Comparison of ENCODE assay signal across 9 mouse cellular contexts in genomic region chr8:118283600-118284111, GRCm38 (mm10). TPM values are rescaled to one million over a fixed set of nuclear protein-coding genes. Genes with fewer than 3 reads are reported as not detected.
A peak's percentile ranks its signal among the peaks of the same experiment; 100 is the strongest.
DNase-seq lines count a peak whose midpoint lies in the region; ATAC-seq lines count a peak whose summit lies in the region.
"Had no signal": no experiment of that assay in that cellular context is flagged by ENCODE, and none has a peak within 500 bp of the region (broad histone marks: within the 10 kb centered on the region; RNA-seq: fewer than 3 reads in every experiment).

Cdh13 (plus strand) TSS chr8:118283733.

- peak within 1 kb of the TSS; percentile 79 for H3K4me2 ChIP-seq in kidney, embryonic 16.5 days (replicated peaks; ENCODE audit: low read depth, low read length)
- peak within 1 kb of the TSS; percentile 92 for H3K4me2 ChIP-seq in hindbrain, embryonic 12.5 days (replicated peaks)
- H3K4me2 ChIP-seq in neural tube, embryonic 12.5 days (replicated peaks), result peak within 1 kb of the TSS; percentile 90

- peaks cover 32% of the 10 kb centered on the region for H3K27me3 ChIP-seq in kidney, embryonic 16.5 days (ENCODE audit: insufficient read depth, low read length)
- H3K27me3 ChIP-seq in hindbrain, embryonic 12.5 days, result peaks cover 28% of the 10 kb centered on the region
- peaks cover 72% of the 10 kb centered on the region for H3K27me3 ChIP-seq in limb, embryonic 10.5 days (ENCODE audit: low read depth, poor library complexity, severe bottlenecking)
- peaks cover 11% of the 10 kb centered on the region for H3K27me3 ChIP-seq in neural tube, embryonic 12.5 days (replicated peaks)
- H3K27me3 ChIP-seq: CH12.LX had no signal

- no peak within 1 kb of the TSS for H3K27ac ChIP-seq in kidney, embryonic 16.5 days (ENCODE audit: low read length)
- H3K27ac ChIP-seq in hindbrain, embryonic 12.5 days, result peak within 1 kb of the TSS; percentile 68
- H3K27ac ChIP-seq in limb, embryonic 10.5 days, result peak within 1 kb of the TSS; percentile 82
- H3K27ac ChIP-seq in neural tube, embryonic 12.5 days, result peak within 1 kb of the TSS; percentile 37; the same call in 1 of the 2 replicates

- DNase-seq in kidney, adult 18-20 months, result no peak
- peak; percentile 74 to 76 for DNase-seq in cerebellum, postnatal 25 days
- DNase-seq in frontal cortex, postnatal 36 days (ENCODE audit: low spot score in 2 of 2), result peak; percentile 80 to 84
- DNase-seq in limb, embryonic 10.5 days (ENCODE audit: low spot score), result peak; percentile 75
- no peak for DNase-seq in thymus, postnatal 25 days

- H3K36me3 ChIP-seq in kidney, embryonic 16.5 days (ENCODE audit: insufficient read depth, low read length), result no peaks in the 10 kb centered on the region
- H3K36me3 ChIP-seq in hindbrain, embryonic 12.5 days, result no peaks in the 10 kb centered on the region
- H3K36me3 ChIP-seq in limb, embryonic 10.5 days, result no peaks in the 10 kb centered on the region
- no peaks in the 10 kb centered on the region for H3K36me3 ChIP-seq in neural tube, embryonic 12.5 days

- H3K9ac ChIP-seq in kidney, embryonic 16.5 days (replicated peaks; ENCODE audit: low read length), result peak within 1 kb of the TSS; percentile 62
- peak within 1 kb of the TSS; percentile 78 for H3K9ac ChIP-seq in hindbrain, embryonic 12.5 days
- peak within 1 kb of the TSS; percentile 82 for H3K9ac ChIP-seq in neural tube, embryonic 12.5 days

- no peaks in the 10 kb centered on the region for H3K9me3 ChIP-seq in kidney, embryonic 16.5 days (ENCODE audit: low read length)
- H3K9me3 ChIP-seq in hindbrain, embryonic 12.5 days (replicated peaks), result no peaks in the 10 kb centered on the region
- H3K9me3 ChIP-seq in limb, embryonic 10.5 days (replicated peaks), result no peaks in the 10 kb centered on the region
- H3K9me3 ChIP-seq in neural tube, embryonic 12.5 days, result no peaks in the 10 kb centered on the region

- peak within 1 kb of the TSS; percentile 50 for H3K4me3 ChIP-seq in kidney, embryonic 16.5 days (ENCODE audit: low read length)
- peak within 1 kb of the TSS; percentile 56 for H3K4me3 ChIP-seq in hindbrain, embryonic 12.5 days
- H3K4me3 ChIP-seq in limb, embryonic 10.5 days, result peak within 1 kb of the TSS; percentile 63
- peak within 1 kb of the TSS; percentile 60 for H3K4me3 ChIP-seq in neural tube, embryonic 12.5 days

- under 1% methylated on average over 31 of the region's 33 CpGs for WGBS in kidney, embryonic 16.5 days
- WGBS in hindbrain, embryonic 12.5 days, result under 1% methylated on average over 33 of the region's 33 CpGs
- under 1% methylated on average over 33 of the region's 33 CpGs for WGBS in limb, embryonic 10.5 days
- WGBS in neural tube, embryonic 12.5 days, result under 1% methylated on average over 33 of the region's 33 CpGs

- peaks cover 15% of the 10 kb centered on the region; the same call in 1 of the 2 replicates for H3K4me1 ChIP-seq in kidney, embryonic 16.5 days (ENCODE audit: insufficient read depth, low read length)
- H3K4me1 ChIP-seq in hindbrain, embryonic 12.5 days, result peaks cover 16% of the 10 kb centered on the region
- H3K4me1 ChIP-seq in limb, embryonic 10.5 days, result peaks cover 25% of the 10 kb centered on the region
- peaks cover 25% of the 10 kb centered on the region for H3K4me1 ChIP-seq in neural tube, embryonic 12.5 days

- no peak for ATAC-seq in kidney, embryonic 16.5 days (ENCODE audit: low FRiP score, low TSS enrichment)
- peak; percentile 60 for ATAC-seq in hindbrain, embryonic 12.5 days (ENCODE audit: low FRiP score)
- peak; percentile 53 for ATAC-seq in neural tube, embryonic 12.5 days (ENCODE audit: low FRiP score, low read depth)

RNA-seq across cellular contexts. Expression of gene Cdh13, which starts in this region (rescaled TPM):
- polyA plus RNA-seq in kidney, embryonic 16.5 days (2015; fragmentation: Nextera tagmentation; extraction: Ambion mirVana), result 2.0 and 2.1 TPM in 2 replicates
- 21.2 and 25.7 TPM in 2 replicates for polyA plus RNA-seq in hindbrain, embryonic 12.5 days (2016; fragmentation: Nextera tagmentation; extraction: Ambion mirVana)
- 2.7 and 3.3 TPM in 2 replicates for polyA plus RNA-seq in limb, embryonic 10.5 days (2016; fragmentation: Nextera tagmentation; extraction: Ambion mirVana)
- polyA plus RNA-seq in neural tube, embryonic 12.5 days (2016; fragmentation: Nextera tagmentation; extraction: Ambion mirVana), result 33.5 and 34.7 TPM in 2 replicates

Comparison
In these comparisons a context has a peak if more than half of its experiments do, and no peak if none do; other contexts are left out.
1. DNase-seq: peak in cerebellum, postnatal 25 days (2 of 2), frontal cortex, postnatal 36 days (2 of 2) and limb, embryonic 10.5 days (single experiment); none in kidney, adult 18-20 months (single experiment) and thymus, postnatal 25 days (single experiment).
2. Peak in every context shown above with its lines, with median percentiles within 50 percentile points of each other: H3K4me2 ChIP-seq, H3K4me3 ChIP-seq and H3K9ac ChIP-seq.